Mouse (Mus musculus): Measurements from ENCODE around the gene Rpa3. TPM values are rescaled to one million over a fixed set of nuclear protein-coding genes. Genes with fewer than 3 reads are reported as not detected.

Rpa3 gene
- polyA plus RNA-seq, 1 experiment from 2014 or later, result 102 TPM

DNA sequence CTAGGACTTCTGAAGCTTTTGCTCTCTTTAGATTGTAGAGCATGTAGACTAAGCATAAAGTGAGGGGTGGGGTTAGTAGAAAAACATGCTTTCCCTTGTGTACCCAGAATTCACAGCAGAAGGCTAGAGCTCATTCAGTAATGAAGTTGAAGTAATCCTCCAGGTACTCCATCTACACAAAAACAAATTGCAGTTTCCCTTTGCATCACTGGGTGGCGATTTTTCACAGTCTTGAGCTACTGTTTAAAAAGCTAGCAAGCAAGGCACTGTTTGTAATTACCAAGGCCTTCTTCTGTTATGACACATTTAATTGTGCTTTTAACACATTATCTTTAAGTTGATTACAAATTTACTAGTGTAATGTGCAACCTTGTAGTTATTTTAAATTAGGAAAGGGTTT is 16.1 kb upstream of the Rpa3 start:
- Histone ChIP-seq H3K27ac (replicated peaks) (no peak overlapping the region), H3K36me3 (no peaks in the 10 kb centered on the region), H3K9ac (replicated peaks) (no peak overlapping the region), H3K4me3 (no peak overlapping the region), H3K27me3 (no peaks in the 10 kb centered on the region), H3K9me3 (no peaks in the 10 kb centered on the region), H3K4me1 (no peaks in the 10 kb centered on the region), H3K4me2 (replicated peaks) (no peak overlapping the region)
- WGBS, result 3% methylated on average over 1 of the region's 1 CpGs
- peak; percentile 79 for ATAC-seq (replicated peaks)

- Histone ChIP-seq H3K4me2 (replicated peaks) (no peak overlapping the region), H3K9me3 (no peaks in the 10 kb centered on the region), H3K4me1 (no peaks in the 10 kb centered on the region), H3K27me3 (no peaks in the 10 kb centered on the region), H3K36me3 (no peaks in the 10 kb centered on the region), H3K9ac (replicated peaks) (no peak overlapping the region), H3K27ac (replicated peaks) (no peak overlapping the region), H3K4me3 (no peak overlapping the region)
- 31% methylated on average over 6 of the region's 6 CpGs for WGBS
- ATAC-seq (replicated peaks), result peak; percentile 61
Observed at GRCm38 (mm10) chr6:8274387-8275054, 15.5 kb upstream of the Rpa3 start.

DNA sequence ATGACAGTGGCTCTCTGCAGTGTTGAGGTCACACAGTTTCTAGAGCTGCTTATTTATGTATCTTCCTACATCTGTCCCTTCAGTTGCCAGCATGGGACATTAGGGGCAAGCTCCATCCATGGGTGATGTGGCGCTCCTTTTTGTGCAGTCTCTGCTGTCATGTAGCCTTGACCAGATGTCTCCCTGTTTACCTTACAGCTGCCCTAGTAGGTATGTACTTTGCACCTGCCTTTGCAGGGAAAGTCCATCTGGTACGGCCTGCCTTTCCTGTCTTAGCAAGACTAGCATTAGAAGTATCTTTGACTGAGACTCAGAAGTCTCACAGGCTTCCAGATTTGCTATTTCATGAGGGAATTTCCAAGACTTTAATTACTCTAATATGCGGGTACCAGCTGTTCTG is 12.1 kb upstream of the Rpa3 start:
- Histone ChIP-seq H3K9me3 (no peaks in the 10 kb centered on the region), H3K4me2 (replicated peaks) (no peak overlapping the region), H3K4me1 (no peaks in the 10 kb centered on the region), H3K27ac (replicated peaks) (no peak overlapping the region), H3K36me3 (no peaks in the 10 kb centered on the region), H3K27me3 (no peaks in the 10 kb centered on the region), H3K9ac (replicated peaks) (no peak overlapping the region), H3K4me3 (no peak overlapping the region)
- no peak for ATAC-seq (replicated peaks)
- WGBS, result 87% methylated on average over 3 of the region's 3 CpGs

GRCm38 (mm10) chr6:8259667-8260044 is 683 bp upstream of the Rpa3 start:
- H3K9me3 ChIP-seq, result no peaks in the 10 kb centered on the region
- no peak for ATAC-seq (replicated peaks)
- peak overlapping the region; percentile 65 for H3K4me3 ChIP-seq
- H3K27ac ChIP-seq (replicated peaks), result peak overlapping the region; percentile 78
- H3K4me2 ChIP-seq (replicated peaks), result peak overlapping the region; percentile 91
- H3K27me3 ChIP-seq, result no peaks in the 10 kb centered on the region
- H3K36me3 ChIP-seq, result no peaks in the 10 kb centered on the region; the same call in 1 of the 2 replicates
- peaks cover 21% of the 10 kb centered on the region for H3K4me1 ChIP-seq
- peak overlapping the region; percentile 70 for H3K9ac ChIP-seq (replicated peaks)
- 0% methylated on average over 8 of the region's 8 CpGs for WGBS

GRCm38 (mm10) chr6:8258316-8258715 is 657 bp downstream of the Rpa3 start:
- Histone ChIP-seq H3K36me3 (peaks cover 8% of the 10 kb centered on the region), H3K4me3 (peak overlapping the region; percentile 65), H3K9ac (replicated peaks) (peak overlapping the region; percentile 69), H3K9me3 (no peaks in the 10 kb centered on the region), H3K27ac (replicated peaks) (peak overlapping the region; percentile 85), H3K4me1 (peaks cover 21% of the 10 kb centered on the region), H3K4me2 (replicated peaks) (peak overlapping the region; percentile 52), H3K27me3 (no peaks in the 10 kb centered on the region)
- WGBS, result 7% methylated on average over 6 of the region's 6 CpGs
- no peak for ATAC-seq (replicated peaks)

GRCm38 (mm10) chr6:8228596-8228995 is 30.4 kb downstream of the Rpa3 start:
- Histone ChIP-seq H3K4me2 (replicated peaks) (no peak overlapping the region), H3K9me3 (no peaks in the 10 kb centered on the region), H3K27me3 (no peaks in the 10 kb centered on the region), H3K27ac (replicated peaks) (no peak overlapping the region), H3K4me1 (no peaks in the 10 kb centered on the region), H3K9ac (replicated peaks) (no peak overlapping the region), H3K4me3 (no peak overlapping the region), H3K36me3 (peaks cover 20% of the 10 kb centered on the region)
- 91% methylated on average over 3 of the region's 3 CpGs for WGBS
- ATAC-seq (replicated peaks), result no peak

- H3K27ac ChIP-seq (replicated peaks), result no peak overlapping the region
- WGBS, result 85% methylated on average over 3 of the region's 3 CpGs
- H3K9me3 ChIP-seq, result no peaks in the 10 kb centered on the region
- no peak overlapping the region for H3K9ac ChIP-seq (replicated peaks)
- no peak overlapping the region for H3K4me2 ChIP-seq (replicated peaks)
- ATAC-seq (replicated peaks), result 0 out of 2 replicates have a peak, but pooled peaks have one; percentile 63
- peaks cover 18% of the 10 kb centered on the region for H3K36me3 ChIP-seq
- no peak overlapping the region for H3K4me3 ChIP-seq
- no peaks in the 10 kb centered on the region for H3K4me1 ChIP-seq
- H3K27me3 ChIP-seq, result no peaks in the 10 kb centered on the region
Observed at GRCm38 (mm10) chr6:8227035-8227434, 31.9 kb downstream of the Rpa3 start.

- no peaks in the 10 kb centered on the region for H3K9me3 ChIP-seq
- H3K4me3 ChIP-seq, result peak overlapping the region; percentile 4; the same call in 1 of the 2 replicates
- WGBS, result 88% methylated on average over 3 of the region's 3 CpGs
Observed at GRCm38 (mm10) chr6:8210661-8211060, 48.3 kb downstream of the Rpa3 start.

GRCm38 (mm10) chr6:8209866-8210186 is 49.1 kb downstream of the Rpa3 start:
- H3K9me3 ChIP-seq, result no peaks in the 10 kb centered on the region
- ATAC-seq (replicated peaks), result no peak; the same call in 1 of the 2 replicates
- no peaks in the 10 kb centered on the region for H3K27me3 ChIP-seq
- peak overlapping the region; percentile 97 for H3K4me3 ChIP-seq
- peak overlapping the region; percentile 93 for H3K27ac ChIP-seq (replicated peaks)
- peaks cover 11% of the 10 kb centered on the region for H3K4me1 ChIP-seq
- peak overlapping the region; percentile 96 for H3K9ac ChIP-seq (replicated peaks)
- H3K36me3 ChIP-seq, result 0 out of 2 replicates have a peak, but pooled peaks cover 2% of the 10 kb centered on the region
- whole genome bisulfite sequencing, result 11% methylated on average over 10 of the region's 10 CpGs
- peak overlapping the region; percentile 56 for H3K4me2 ChIP-seq (replicated peaks)

More at GRCm38 (mm10) chr6:8210661-8211060, 48.3 kb downstream of the Rpa3 start:
- H3K36me3 ChIP-seq, result 0 out of 2 replicates have a peak, but pooled peaks cover 9% of the 10 kb centered on the region
- H3K27ac ChIP-seq (replicated peaks), result no peak overlapping the region
- H3K27me3 ChIP-seq, result no peaks in the 10 kb centered on the region
- no peak overlapping the region for H3K9ac ChIP-seq (replicated peaks)
- peaks cover 11% of the 10 kb centered on the region for H3K4me1 ChIP-seq
- H3K4me2 ChIP-seq (replicated peaks), result peak overlapping the region; percentile 56
- ATAC-seq (replicated peaks), result no peak

- Histone ChIP-seq H3K9me3 (no peaks in the 10 kb centered on the region), H3K27me3 (no peaks in the 10 kb centered on the region), H3K4me3 (peak within 1 kb of the TSS; percentile 97), H3K36me3 (no peaks in the 10 kb centered on the region), H3K27ac (replicated peaks) (peak within 1 kb of the TSS; percentile 93), H3K9ac (replicated peaks) (peak within 1 kb of the TSS; percentile 96), H3K4me1 (peaks cover 11% of the 10 kb centered on the region), H3K4me2 (replicated peaks) (peak within 1 kb of the TSS; percentile 56)
- under 1% methylated on average over 76 of the region's 90 CpGs for WGBS
- peak; percentile 99 for ATAC-seq (replicated peaks)
Observed at GRCm38 (mm10) chr6:8209047-8209865, 49.7 kb downstream of the Rpa3 start, which contains the start of gene Mios. Gene Mios (plus strand): TSS chr6:8209222.

Data from forebrain, embryonic 15.5 days (tissue).